Mouse (Mus musculus) bone marrow, adult 2 months (tissue): ENCODE results near the gene Rgs2. TPM values are rescaled to one million over a fixed set of nuclear protein-coding genes. Genes with fewer than 3 reads are reported as not detected.

Experiments
- H3K27ac ChIP-seq: fragments of 200-500 bp; 2 replicates; pipeline ENCODE4 v1.5.1; 2012; ENCODE audit warnings: low read depth, mild to moderate bottlenecking, control low read depth, inconsistent platforms, low read length; ENCODE audit not compliant: control insufficient read depth, poor library complexity, insufficient read depth
- H3K4me1 ChIP-seq: fragments of 200-500 bp; 2 replicates; pipeline ENCODE4 v1.6.1; 2011; ENCODE audit warnings: low read length; ENCODE audit not compliant: control insufficient read depth, insufficient read depth
- H3K4me3 ChIP-seq: fragments of 200-500 bp; replicated peaks from 2 replicates; pipeline ENCODE3; 2011; ENCODE audit warnings: mild to moderate bottlenecking, low read depth, low read length, control low read depth; ENCODE audit not compliant: control insufficient read depth
- CTCF ChIP-seq: fragments of 200-500 bp; IDR thresholded peaks from 2 replicates; pipeline ENCODE4 v1.5.1; 2011; ENCODE audit warnings: low read length, control low read depth; ENCODE audit not compliant: control insufficient read depth, insufficient read depth
- POLR2A ChIP-seq: fragments of 200-500 bp; IDR thresholded peaks from 2 replicates; pipeline ENCODE4 v1.6.1; 2011; ENCODE audit warnings: low read depth, mild to moderate bottlenecking, control low read depth, low read length, borderline replicate concordance; ENCODE audit not compliant: control insufficient read depth
- WGBS: fragments of 180-500 bp; shearing (Covaris S2); methylation state at CpG from one replicate; pipeline ENCODE4 v1.1.7; 2018; 5-methylcytosine and 5-hydroxymethylcytosine counted together
- polyA plus RNA-seq: library from polyadenylated mRNA; stranded (reverse); fragments of >200 nt; gene quantifications from 2 replicates; pipeline ENCODE4 v1.2.4, GENCODE M21; 2011; ENCODE audit warnings: low replicate concordance; ENCODE audit not compliant: missing spikeins, insufficient read depth, insufficient read length

Gene Rgs2
- polyA plus RNA-seq, 1 experiment: 44.7 TPM

- H3K27ac ChIP-seq: peak overlapping the region; percentile 33; the same call in 1 of the 2 replicates
Measured at GRCm38 (mm10) chr1:143999371-143999920, 4.5 kb downstream of the Rgs2 start.

GRCm38 (mm10) chr1:143993026-143993425 lies 10.9 kb downstream of the Rgs2 start:
- no peak for TF ChIP-seq POLR2A
- Histone ChIP-seq H3K4me1 (no peaks in the 10 kb centered on the region; the same call in 1 of the 2 replicates), H3K4me3 (no peak overlapping the region), H3K27ac (no peak overlapping the region)
- WGBS: 72% methylated on average over 1 of the region's 1 CpGs

More at GRCm38 (mm10) chr1:143999371-143999920, 4.5 kb downstream of the Rgs2 start:
- TF ChIP-seq POLR2A: no peak
- no peak for TF ChIP-seq CTCF
- peaks cover 2% of the 10 kb centered on the region; the same call in 1 of the 2 replicates for H3K4me1 ChIP-seq
- no peak overlapping the region for H3K4me3 ChIP-seq
- 10% methylated on average over 7 of the region's 7 CpGs for WGBS

GRCm38 (mm10) chr1:143992528-143992927 lies 11.4 kb downstream of the Rgs2 start:
- no peak for TF ChIP-seq POLR2A
- TF ChIP-seq CTCF: no peak
- H3K4me1 ChIP-seq: no peaks in the 10 kb centered on the region; the same call in 1 of the 2 replicates
- 48% methylated on average over 2 of the region's 2 CpGs for WGBS

GRCm38 (mm10) chr1:143990263-143990662 lies 13.7 kb downstream of the Rgs2 start:
- H3K4me1 ChIP-seq: no peaks in the 10 kb centered on the region; the same call in 1 of the 2 replicates
- no peak overlapping the region for H3K4me3 ChIP-seq
- no peak overlapping the region for H3K27ac ChIP-seq
- 38% methylated on average over 5 of the region's 5 CpGs for WGBS
- TF ChIP-seq CTCF (no peak), POLR2A (no peak)

More at GRCm38 (mm10) chr1:143992528-143992927, 11.4 kb downstream of the Rgs2 start:
- Histone ChIP-seq H3K4me3 (no peak overlapping the region), H3K27ac (no peak overlapping the region)

- Histone ChIP-seq H3K4me1 (no peaks in the 10 kb centered on the region; the same call in 1 of the 2 replicates), H3K4me3 (no peak overlapping the region), H3K27ac (no peak overlapping the region)
- 70% methylated on average over 5 of the region's 5 CpGs for WGBS
- TF ChIP-seq CTCF: no peak
- TF ChIP-seq POLR2A: no peak
Measured at GRCm38 (mm10) chr1:143989773-143990172, 14.2 kb downstream of the Rgs2 start.

- 22% methylated on average over 6 of the region's 6 CpGs for WGBS
- Histone ChIP-seq H3K4me3 (no peak overlapping the region), H3K27ac (no peak overlapping the region), H3K4me1 (no peaks in the 10 kb centered on the region; the same call in 1 of the 2 replicates)
- TF ChIP-seq POLR2A (no peak), CTCF (no peak)
Measured at GRCm38 (mm10) chr1:143988756-143989155, 15.2 kb downstream of the Rgs2 start.

GRCm38 (mm10) chr1:143984988-143985625 lies 18.9 kb downstream of the Rgs2 start:
- H3K4me3 ChIP-seq: no peak overlapping the region
- H3K4me1 ChIP-seq: no peaks in the 10 kb centered on the region; the same call in 1 of the 2 replicates
- 60% methylated on average over 6 of the region's 6 CpGs for WGBS
- no peak for TF ChIP-seq CTCF
- no peak for TF ChIP-seq POLR2A
- H3K27ac ChIP-seq: no peak overlapping the region

GRCm38 (mm10) chr1:143982765-143983312 lies 21.1 kb downstream of the Rgs2 start:
- Histone ChIP-seq H3K4me3 (no peak overlapping the region), H3K4me1 (no peaks in the 10 kb centered on the region; the same call in 1 of the 2 replicates), H3K27ac (no peak overlapping the region)
- TF ChIP-seq CTCF: no peak
- TF ChIP-seq POLR2A: no peak
- 75% methylated on average over 3 of the region's 3 CpGs for WGBS
